Mouse (Mus musculus): Measurements from ENCODE around the gene Atn1. TPM values are rescaled to one million over a fixed set of nuclear protein-coding genes. Genes with fewer than 3 reads are reported as not detected.

The Atn1 gene
- polyA plus RNA-seq, 1 experiment from 2014 or later, result 5.5 TPM

GRCm38 (mm10) chr6:124740888-124741761 is 15.2 kb downstream of the Atn1 start, which contains the start of gene Grcc10:
TSS of gene Grcc10 (minus strand) at chr6:124741374.
- Histone ChIP-seq H3K27me3 (replicated peaks; ENCODE audit: control insufficient read depth, insufficient read depth, low read length) (no peaks in the 10 kb centered on the region), H3K9ac (ENCODE audit: low read depth, low read length) (peak within 1 kb of the TSS; percentile 69), H3K4me3 (ENCODE audit: low read depth, low read length) (peak within 1 kb of the TSS; percentile 46), H3K4me1 (replicated peaks; ENCODE audit: control insufficient read depth, insufficient read depth, low read length) (peaks cover 34% of the 10 kb centered on the region), H3K27ac (ENCODE audit: low read depth, low read length) (peak within 1 kb of the TSS; percentile 97), H3K9me3 (ENCODE audit: control insufficient read depth, low read length) (no peaks in the 10 kb centered on the region), H3K4me2 (peak within 1 kb of the TSS; percentile 69), H3K36me3 (ENCODE audit: control insufficient read depth, insufficient read depth, low read length) (no peaks in the 10 kb centered on the region)
- DNase-seq (ENCODE audit: low spot score) (no peak), ATAC-seq (replicated peaks; ENCODE audit: low FRiP score) (peak; percentile 83)
- under 1% methylated on average over 41 of the region's 41 CpGs for WGBS

- Histone ChIP-seq H3K27ac (ENCODE audit: low read depth, low read length) (peak overlapping the region; percentile 97), H3K4me1 (replicated peaks; ENCODE audit: control insufficient read depth, insufficient read depth, low read length) (peaks cover 34% of the 10 kb centered on the region), H3K27me3 (replicated peaks; ENCODE audit: control insufficient read depth, insufficient read depth, low read length) (no peaks in the 10 kb centered on the region), H3K9ac (ENCODE audit: low read depth, low read length) (peak overlapping the region; percentile 69), H3K4me3 (ENCODE audit: low read depth, low read length) (peak overlapping the region; percentile 46), H3K9me3 (ENCODE audit: control insufficient read depth, low read length) (no peaks in the 10 kb centered on the region), H3K36me3 (ENCODE audit: control insufficient read depth, insufficient read depth, low read length) (no peaks in the 10 kb centered on the region), H3K4me2 (peak overlapping the region; percentile 69)
- ATAC-seq (replicated peaks; ENCODE audit: low FRiP score) (peak; percentile 29), DNase-seq (ENCODE audit: low spot score) (peak; percentile 91)
- WGBS, result under 1% methylated on average over 29 of the region's 29 CpGs
Observed at GRCm38 (mm10) chr6:124740211-124740887, 16.0 kb downstream of the Atn1 start.

- ATAC-seq (replicated peaks; ENCODE audit: low FRiP score) (no peak), DNase-seq (ENCODE audit: low spot score) (no peak)
- WGBS, result 79% methylated on average over 10 of the region's 10 CpGs
- H3K27me3 ChIP-seq (replicated peaks; ENCODE audit: control insufficient read depth, insufficient read depth, low read length), result no peaks in the 10 kb centered on the region
- peak overlapping the region; percentile 69 for H3K9ac ChIP-seq (ENCODE audit: low read depth, low read length)
- H3K9me3 ChIP-seq (ENCODE audit: control insufficient read depth, low read length), result no peaks in the 10 kb centered on the region
- H3K27ac ChIP-seq (ENCODE audit: low read depth, low read length), result peak overlapping the region; percentile 97
- peak overlapping the region; percentile 20; the same call in 1 of the 2 replicates for H3K4me3 ChIP-seq (ENCODE audit: low read depth, low read length)
- peaks cover 29% of the 10 kb centered on the region for H3K4me1 ChIP-seq (replicated peaks; ENCODE audit: control insufficient read depth, insufficient read depth, low read length)
- no peaks in the 10 kb centered on the region for H3K36me3 ChIP-seq (ENCODE audit: control insufficient read depth, insufficient read depth, low read length)
- peak overlapping the region; percentile 69 for H3K4me2 ChIP-seq
Observed at GRCm38 (mm10) chr6:124739231-124739796, 17.0 kb downstream of the Atn1 start.

- H3K27ac ChIP-seq (ENCODE audit: low read depth, low read length), result peak within 1 kb of the TSS; percentile 97
- WGBS, result 28% methylated on average over 15 of the region's 15 CpGs
- ATAC-seq (replicated peaks; ENCODE audit: low FRiP score) (no peak), DNase-seq (ENCODE audit: low spot score) (no peak)
- peaks cover 29% of the 10 kb centered on the region for H3K4me1 ChIP-seq (replicated peaks; ENCODE audit: control insufficient read depth, insufficient read depth, low read length)
- no peaks in the 10 kb centered on the region for H3K27me3 ChIP-seq (replicated peaks; ENCODE audit: control insufficient read depth, insufficient read depth, low read length)
- H3K36me3 ChIP-seq (ENCODE audit: control insufficient read depth, insufficient read depth, low read length), result no peaks in the 10 kb centered on the region
- H3K9me3 ChIP-seq (ENCODE audit: control insufficient read depth, low read length), result no peaks in the 10 kb centered on the region
- H3K4me2 ChIP-seq, result peak within 1 kb of the TSS; percentile 53
- peak within 1 kb of the TSS; percentile 46 for H3K9ac ChIP-seq (ENCODE audit: low read depth, low read length)
- peak within 1 kb of the TSS; percentile 30 for H3K4me3 ChIP-seq (ENCODE audit: low read depth, low read length)
Observed at GRCm38 (mm10) chr6:124738511-124739023, 17.8 kb downstream of the Atn1 start, which contains the start of gene Ptpn6. TSS of gene Ptpn6 (minus strand) at chr6:124738714.

- peaks cover 43% of the 10 kb centered on the region for H3K4me1 ChIP-seq (replicated peaks; ENCODE audit: control insufficient read depth, insufficient read depth, low read length)
- no peak overlapping the region for H3K4me3 ChIP-seq (ENCODE audit: low read depth, low read length)
- H3K9me3 ChIP-seq (ENCODE audit: control insufficient read depth, low read length), result no peaks in the 10 kb centered on the region
- no peak overlapping the region for H3K4me2 ChIP-seq
- WGBS, result 89% methylated on average over 11 of the region's 11 CpGs
- no peak overlapping the region for H3K9ac ChIP-seq (ENCODE audit: low read depth, low read length)
- H3K27ac ChIP-seq (ENCODE audit: low read depth, low read length), result no peak overlapping the region
- no peaks in the 10 kb centered on the region for H3K36me3 ChIP-seq (ENCODE audit: control insufficient read depth, insufficient read depth, low read length)
- no peak for ATAC-seq (replicated peaks; ENCODE audit: low FRiP score)
- DNase-seq (ENCODE audit: low spot score), result no peak
- H3K27me3 ChIP-seq (replicated peaks; ENCODE audit: control insufficient read depth, insufficient read depth, low read length), result no peaks in the 10 kb centered on the region
Observed at GRCm38 (mm10) chr6:124737040-124737439, 19.3 kb downstream of the Atn1 start.

GRCm38 (mm10) chr6:124734417-124734816 is 21.9 kb downstream of the Atn1 start:
- Histone ChIP-seq H3K36me3 (ENCODE audit: control insufficient read depth, insufficient read depth, low read length) (no peaks in the 10 kb centered on the region), H3K27me3 (replicated peaks; ENCODE audit: control insufficient read depth, insufficient read depth, low read length) (no peaks in the 10 kb centered on the region), H3K27ac (ENCODE audit: low read depth, low read length) (peak overlapping the region; percentile 11; the same call in 1 of the 2 replicates), H3K9me3 (ENCODE audit: control insufficient read depth, low read length) (no peaks in the 10 kb centered on the region), H3K4me1 (replicated peaks; ENCODE audit: control insufficient read depth, insufficient read depth, low read length) (peaks cover 37% of the 10 kb centered on the region), H3K9ac (ENCODE audit: low read depth, low read length) (no peak overlapping the region), H3K4me3 (ENCODE audit: low read depth, low read length) (no peak overlapping the region), H3K4me2 (no peak overlapping the region)
- no peak for ATAC-seq (replicated peaks; ENCODE audit: low FRiP score)
- WGBS, result 77% methylated on average over 3 of the region's 3 CpGs
- DNase-seq (ENCODE audit: low spot score), result no peak

GRCm38 (mm10) chr6:124732476-124733370 is 23.6 kb downstream of the Atn1 start:
- Histone ChIP-seq H3K27me3 (replicated peaks; ENCODE audit: control insufficient read depth, insufficient read depth, low read length) (no peaks in the 10 kb centered on the region), H3K36me3 (ENCODE audit: control insufficient read depth, insufficient read depth, low read length) (no peaks in the 10 kb centered on the region), H3K9me3 (ENCODE audit: control insufficient read depth, low read length) (no peaks in the 10 kb centered on the region), H3K4me1 (replicated peaks; ENCODE audit: control insufficient read depth, insufficient read depth, low read length) (peaks cover 22% of the 10 kb centered on the region; the same call in 1 of the 2 replicates), H3K4me2 (peak overlapping the region; percentile 73), H3K9ac (ENCODE audit: low read depth, low read length) (peak overlapping the region; percentile 75), H3K27ac (ENCODE audit: low read depth, low read length) (peak overlapping the region; percentile 36), H3K4me3 (ENCODE audit: low read depth, low read length) (peak overlapping the region; percentile 53)
- ATAC-seq (replicated peaks; ENCODE audit: low FRiP score) (peak; percentile 78), DNase-seq (ENCODE audit: low spot score) (peak; percentile 72)
- 36% methylated on average over 19 of the region's 19 CpGs for WGBS
